Mouse (Mus musculus) midbrain, postnatal 0 days (tissue): ENCODE measurements around the gene Cpm. TPM values are rescaled to one million over a fixed set of nuclear protein-coding genes. Genes with fewer than 3 reads are reported as not detected.

Experiments used
- ATAC-seq: fragments of 200-750 bp; cut with Nextera tagmentation; 2 replicates; pipeline ENCODE4 v1.8.0; 2017; ENCODE audit warnings: moderate number of reproducible peaks, mild to moderate bottlenecking, moderate TSS enrichment, moderate library complexity; ENCODE audit not compliant: low FRiP score
- DNase-seq: peaks from one replicate; pipeline ENCODE4 v3.0.0-alpha.2; 2015; ENCODE audit warnings: low spot score
- H3K27ac ChIP-seq: fragments of 300-500 bp; sonication (generic); 2 replicates; pipeline ENCODE4 v1.5.1; 2014; ENCODE audit warnings: low read depth, mild to moderate bottlenecking, low read length, mixed read lengths
- H3K27me3 ChIP-seq: fragments of 300-500 bp; sonication (generic); 2 replicates; pipeline ENCODE4 v1.6.1; 2014; ENCODE audit warnings: low read length, control low read depth, mixed read lengths; ENCODE audit not compliant: insufficient read depth
- H3K36me3 ChIP-seq: fragments of 300-500 bp; sonication (generic); 2 replicates; pipeline ENCODE4 v1.6.1; 2014; ENCODE audit warnings: low read length, control low read depth, mixed read lengths; ENCODE audit not compliant: insufficient read depth
- H3K4me1 ChIP-seq: fragments of 300-500 bp; sonication (generic); 2 replicates; pipeline ENCODE4 v1.6.1; 2014; ENCODE audit warnings: mild to moderate bottlenecking, control low read depth, antibody characterized with exemption, low read length, mixed read lengths; ENCODE audit not compliant: insufficient read depth
- H3K4me2 ChIP-seq: fragments of 300-500 bp; sonication (generic); 2 replicates; pipeline ENCODE4 v1.6.1; 2014; ENCODE audit warnings: low read depth, mild to moderate bottlenecking, low read length, mixed read lengths; ENCODE audit not compliant: poor library complexity, severe bottlenecking
- H3K4me3 ChIP-seq: fragments of 300-500 bp; sonication (generic); 2 replicates; pipeline ENCODE4 v1.5.1; 2014; ENCODE audit warnings: low read depth, mild to moderate bottlenecking, low read length, moderate library complexity
- H3K9ac ChIP-seq: fragments of 300-500 bp; sonication (generic); replicated peaks from 2 replicates; pipeline ENCODE4 v1.6.1; 2014; ENCODE audit warnings: mild to moderate bottlenecking, low read length, moderate library complexity, mixed read lengths; ENCODE audit not compliant: poor library complexity, severe bottlenecking
- H3K9me3 ChIP-seq: fragments of 300-500 bp; sonication (generic); 2 replicates; pipeline ENCODE4 v1.6.1; 2016; ENCODE audit warnings: low read length, control low read depth
- CTCF ChIP-seq: IDR thresholded peaks from 2 replicates; pipeline ENCODE4 v1.5.1; 2016; ENCODE audit warnings: antibody characterized with exemption, mild to moderate bottlenecking
- WGBS: fragments of 180-500 bp; shearing (Covaris S2); extraction: QIAGEN DNeasy Blood & Tissue Kit; methylation state at CpG from one replicate; pipeline ENCODE4 v1.1.7; 2014; 5-methylcytosine and 5-hydroxymethylcytosine counted together
- polyA plus RNA-seq: library from polyadenylated mRNA; unstranded; fragments of >200 nt; fragmentation: Nextera tagmentation; extraction: Ambion mirVana; gene quantifications from 2 replicates; pipeline ENCODE4 v1.2.1, GENCODE M21; 2015
- total RNA-seq: library from RNA; depleted of rRNA; stranded (reverse); fragments of >200 nt; gene quantifications from 2 replicates; pipeline ENCODE4 v1.2.3, GENCODE M21; 2014

Gene Cpm
- total and polyA plus RNA-seq, 2 experiments from 2014 or later = 3.9 to 7.9 TPM

DNA sequence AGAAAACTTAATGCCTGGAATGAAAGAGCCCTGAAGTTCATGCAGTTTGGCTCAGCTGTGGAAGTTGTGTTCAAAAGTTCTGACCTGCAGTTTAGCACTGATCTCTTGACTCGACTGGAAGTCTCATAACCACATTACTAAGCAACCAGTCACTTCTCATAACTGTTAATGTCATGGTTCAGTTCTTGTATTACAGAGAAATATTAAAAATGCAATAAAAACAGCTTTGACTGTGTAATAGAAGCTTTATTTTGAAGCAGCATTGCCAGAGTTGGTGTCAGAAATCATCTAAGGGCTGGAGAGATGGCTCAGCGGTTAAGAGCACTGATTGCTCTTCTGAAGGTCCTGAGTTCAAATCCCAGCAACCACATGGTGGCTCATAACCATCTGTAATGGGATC, 1.5 kb downstream of the Cpm start:
- Histone ChIP-seq H3K9me3 (no peaks in the 10 kb centered on the region), H3K27ac (no peak overlapping the region), H3K4me3 (no peak overlapping the region), H3K36me3 (no peaks in the 10 kb centered on the region), H3K4me1 (peaks cover 5% of the 10 kb centered on the region; the same call in 1 of the 2 replicates), H3K27me3 (peaks cover 28% of the 10 kb centered on the region), H3K4me2 (no peak overlapping the region), H3K9ac (no peak overlapping the region)
- no peak for ATAC-seq
- no peak for DNase-seq
- 55% methylated on average over 2 of the region's 2 CpGs for WGBS
- no peak for TF ChIP-seq CTCF

GRCm38 (mm10) chr10:117631562-117632259, 2.4 kb downstream of the Cpm start:
- DNase-seq = no peak
- ATAC-seq = no peak
- no peak overlapping the region for H3K4me2 ChIP-seq
- peaks cover 28% of the 10 kb centered on the region for H3K27me3 ChIP-seq
- no peak for TF ChIP-seq CTCF
- no peak overlapping the region for H3K27ac ChIP-seq
- peaks cover 5% of the 10 kb centered on the region; the same call in 1 of the 2 replicates for H3K4me1 ChIP-seq
- H3K9ac ChIP-seq = no peak overlapping the region
- no peak overlapping the region for H3K4me3 ChIP-seq
- no peaks in the 10 kb centered on the region for H3K9me3 ChIP-seq
- 92% methylated on average over 16 of the region's 16 CpGs for WGBS
- H3K36me3 ChIP-seq = no peaks in the 10 kb centered on the region

DNA sequence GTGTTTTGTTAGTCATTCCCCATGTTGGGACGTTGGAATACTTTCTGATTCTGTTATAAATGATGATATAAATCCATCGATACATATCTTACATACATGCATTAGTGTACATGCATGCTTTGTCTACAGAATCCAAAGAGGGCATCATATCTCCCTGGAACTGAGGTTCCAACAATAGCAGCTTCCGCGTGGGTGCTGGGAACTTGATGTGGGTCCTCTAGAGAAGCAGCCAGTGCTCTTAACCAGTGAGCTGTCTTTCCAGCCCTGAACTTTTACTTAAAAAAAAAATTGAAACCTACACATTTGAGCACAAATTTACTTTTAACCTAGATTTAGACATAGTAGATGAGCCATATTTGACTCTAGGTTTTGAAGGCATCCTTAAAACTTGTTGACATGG, 3.1 kb downstream of the Cpm start:
- Histone ChIP-seq H3K27ac (no peak overlapping the region), H3K9ac (no peak overlapping the region)

GRCm38 (mm10) chr10:117633564-117634208, 4.4 kb downstream of the Cpm start:
- TF ChIP-seq CTCF = no peak
- DNase-seq (no peak), ATAC-seq (no peak)
- Histone ChIP-seq H3K4me3 (no peak overlapping the region), H3K36me3 (no peaks in the 10 kb centered on the region), H3K4me1 (peaks cover 5% of the 10 kb centered on the region; the same call in 1 of the 2 replicates), H3K9me3 (no peaks in the 10 kb centered on the region), H3K4me2 (no peak overlapping the region), H3K27ac (no peak overlapping the region), H3K9ac (no peak overlapping the region), H3K27me3 (peaks cover 16% of the 10 kb centered on the region)
- WGBS = 90% methylated on average over 5 of the region's 5 CpGs

More for the DNA sequence above, 3.1 kb downstream of the Cpm start:
- no peak for TF ChIP-seq CTCF
- DNase-seq (no peak), ATAC-seq (no peak)
- no peaks in the 10 kb centered on the region for H3K9me3 ChIP-seq
- H3K27me3 ChIP-seq = peaks cover 25% of the 10 kb centered on the region
- H3K4me3 ChIP-seq = no peak overlapping the region
- peaks cover 5% of the 10 kb centered on the region; the same call in 1 of the 2 replicates for H3K4me1 ChIP-seq
- 89% methylated on average over 4 of the region's 4 CpGs for WGBS
- H3K36me3 ChIP-seq = no peaks in the 10 kb centered on the region
- no peak overlapping the region for H3K4me2 ChIP-seq

- 86% methylated on average over 10 of the region's 10 CpGs for WGBS
Measured at GRCm38 (mm10) chr10:117634323-117635030, 5.2 kb downstream of the Cpm start.

More at GRCm38 (mm10) chr10:117634323-117635030, 5.2 kb downstream of the Cpm start:
- no peak overlapping the region for H3K27ac ChIP-seq
- no peak overlapping the region for H3K4me2 ChIP-seq
- TF ChIP-seq CTCF = no peak
- no peak overlapping the region for H3K9ac ChIP-seq
- DNase-seq (no peak), ATAC-seq (no peak)
- peaks cover 16% of the 10 kb centered on the region for H3K27me3 ChIP-seq
- H3K9me3 ChIP-seq = no peaks in the 10 kb centered on the region
- no peak overlapping the region for H3K4me3 ChIP-seq
- H3K4me1 ChIP-seq = peaks cover 2% of the 10 kb centered on the region; the same call in 1 of the 2 replicates
- no peaks in the 10 kb centered on the region for H3K36me3 ChIP-seq
